Mouse (Mus musculus) adrenal gland, postnatal 36 days (tissue): Measurements from ENCODE around the gene Npc1l1. TPM values are rescaled to one million over a fixed set of nuclear protein-coding genes. Genes with fewer than 3 reads are reported as not detected.
"Not testable (repeated sequence)": the region's sequence is repeated elsewhere in the genome, so short reads cannot be mapped to it uniquely, and the experiment has no call there.

ENCODE experiments used
- DNase-seq, 2 experiments: peaks; one replicate each; pipeline ENCODE4 v3.0.0; 2021; ENCODE audit warnings: mixed read lengths in 1 of 2
- long read RNA-seq, 2 experiments: library from polyadenylated mRNA; stranded (forward); transcript quantifications; one replicate each; pipeline ENCODE4 v2.0.0; 2021; ENCODE audit warnings: borderline sequencing depth in 2 of 2
- total RNA-seq, 2 experiments: library from RNA; stranded (reverse); gene quantifications; 2 replicates each; pipeline ENCODE4 v1.2.3; 2021

The Npc1l1 gene
- under 1 TPM; 0.07 TPM for total RNA-seq
- long read RNA-seq, experiment 1: 0 reads
- long read RNA-seq, experiment 2: 0 reads

DNA sequence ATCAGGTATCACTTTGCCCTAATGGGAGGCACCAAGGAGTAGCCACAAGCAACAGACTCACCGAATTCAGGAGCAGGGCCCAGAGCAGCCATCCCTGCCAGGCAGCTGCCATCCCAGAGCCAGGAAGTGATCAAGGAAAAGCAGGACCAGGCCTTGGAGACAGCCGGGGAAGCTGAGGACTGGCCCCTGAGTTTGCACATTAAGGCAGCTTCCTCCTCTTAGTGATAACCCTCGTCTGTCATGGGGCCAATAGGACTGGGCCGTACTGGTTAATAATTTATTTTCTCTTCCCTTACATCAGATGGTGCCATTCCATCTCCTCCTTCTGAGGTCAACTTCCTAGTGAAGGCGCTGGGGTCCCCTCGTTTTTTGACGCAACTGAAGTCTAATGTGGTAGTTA, at the start of gene Npc1l1:
TSS of gene Npc1l1 (minus strand) at position 132 of the 400 bp plus-strand sequence.
- no peak for DNase-seq

DNA sequence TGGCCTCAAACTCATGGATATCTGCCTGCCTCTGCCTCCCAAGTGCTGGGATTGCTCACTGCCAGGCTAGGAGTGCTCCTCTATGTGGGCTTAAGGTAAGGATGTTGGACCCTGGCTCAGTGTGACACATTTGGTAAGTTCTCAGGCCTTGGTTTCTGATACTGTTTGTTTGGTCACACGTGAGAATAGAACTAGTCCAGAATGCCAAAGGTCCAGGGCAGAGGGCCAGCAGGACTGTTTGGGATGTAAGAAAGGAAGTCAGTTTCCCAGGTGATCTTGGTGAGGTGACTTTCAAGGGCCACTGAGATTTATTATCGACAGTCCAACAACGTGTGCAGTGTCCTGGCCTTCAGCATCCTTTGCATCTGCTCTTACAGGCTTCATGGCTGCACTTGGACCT, 46.5 kb upstream of the Npc1l1 start:
- no peak for DNase-seq

DNA sequence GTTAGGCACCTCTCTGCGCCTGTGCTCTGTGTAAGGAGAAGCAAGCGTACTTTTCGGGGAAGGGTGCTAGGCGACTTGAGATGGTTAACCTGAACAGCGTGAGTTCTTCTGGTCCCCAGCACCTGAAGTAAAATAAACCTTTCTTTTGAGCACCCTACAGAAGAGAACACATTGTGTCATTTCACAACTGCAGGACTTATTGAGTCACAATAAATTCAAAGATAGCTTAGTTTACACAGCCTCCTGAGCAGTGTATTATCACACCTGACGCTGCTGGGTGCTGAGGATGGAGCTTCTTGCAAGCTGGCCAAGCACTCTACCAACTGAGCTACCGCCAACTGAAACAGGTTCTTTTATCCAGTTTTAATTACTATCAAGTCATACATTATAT, 45.1 kb upstream of the Npc1l1 start:
- DNase-seq: no peak

DNA sequence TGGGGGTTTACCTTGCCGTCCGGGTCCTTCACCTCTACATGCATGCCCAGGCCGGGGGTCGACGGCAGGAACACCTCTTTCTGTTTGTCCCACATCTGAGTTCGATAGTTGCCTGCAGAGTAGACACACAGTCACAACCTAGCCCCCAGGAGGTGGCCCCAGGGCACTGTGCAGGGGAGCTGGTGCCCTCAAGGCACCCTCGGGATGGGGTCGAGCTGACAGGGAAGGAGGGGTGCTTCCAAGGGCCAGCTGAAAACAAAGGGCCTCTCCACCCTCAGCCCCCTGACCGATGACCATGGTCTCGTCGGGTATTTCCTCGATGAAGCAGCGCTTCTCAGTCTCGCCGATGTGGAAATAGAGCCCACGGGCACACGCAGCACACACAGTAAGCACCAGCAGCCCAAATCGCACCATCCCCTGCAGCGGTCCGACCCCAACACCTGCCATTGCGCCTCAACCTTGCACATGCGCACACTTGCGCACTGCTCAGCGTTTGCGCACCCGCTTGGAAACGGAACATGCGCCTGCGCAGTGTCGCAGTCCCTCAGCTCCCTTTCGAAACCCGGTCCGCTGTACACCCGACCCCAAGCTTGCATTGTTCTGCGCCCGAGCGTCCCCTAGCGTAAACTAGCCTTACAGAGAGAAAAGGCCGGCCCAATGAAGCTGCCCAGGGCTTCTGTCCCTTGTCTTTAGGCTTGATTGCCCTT, 44.6 kb upstream of the Npc1l1 start, which contains the start of gene Tmed4:
TSS of gene Tmed4 (minus strand) at position 484 of the 707 bp plus-strand sequence.
- DNase-seq: peak; percentile 99

DNA sequence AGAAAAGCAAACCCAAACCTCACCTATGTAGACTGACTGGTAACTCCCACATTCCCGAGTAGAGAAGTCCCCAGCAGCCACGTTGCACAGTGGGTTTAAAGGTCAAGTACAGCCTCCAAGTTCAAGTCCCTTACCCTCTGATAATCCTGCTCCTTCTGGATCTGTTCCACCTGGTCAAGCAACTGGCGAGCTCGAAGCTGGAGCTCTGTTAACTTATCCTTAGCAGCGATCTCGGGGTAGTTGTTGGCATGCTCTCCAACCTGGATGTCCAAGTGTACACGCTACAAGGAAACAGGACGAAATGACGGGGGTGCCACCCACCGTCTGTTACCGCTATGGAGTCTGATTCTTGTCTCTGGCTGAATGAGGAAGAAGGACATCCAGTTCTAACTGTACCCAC, 43.7 kb upstream of the Npc1l1 start:
- no peak for DNase-seq

DNA sequence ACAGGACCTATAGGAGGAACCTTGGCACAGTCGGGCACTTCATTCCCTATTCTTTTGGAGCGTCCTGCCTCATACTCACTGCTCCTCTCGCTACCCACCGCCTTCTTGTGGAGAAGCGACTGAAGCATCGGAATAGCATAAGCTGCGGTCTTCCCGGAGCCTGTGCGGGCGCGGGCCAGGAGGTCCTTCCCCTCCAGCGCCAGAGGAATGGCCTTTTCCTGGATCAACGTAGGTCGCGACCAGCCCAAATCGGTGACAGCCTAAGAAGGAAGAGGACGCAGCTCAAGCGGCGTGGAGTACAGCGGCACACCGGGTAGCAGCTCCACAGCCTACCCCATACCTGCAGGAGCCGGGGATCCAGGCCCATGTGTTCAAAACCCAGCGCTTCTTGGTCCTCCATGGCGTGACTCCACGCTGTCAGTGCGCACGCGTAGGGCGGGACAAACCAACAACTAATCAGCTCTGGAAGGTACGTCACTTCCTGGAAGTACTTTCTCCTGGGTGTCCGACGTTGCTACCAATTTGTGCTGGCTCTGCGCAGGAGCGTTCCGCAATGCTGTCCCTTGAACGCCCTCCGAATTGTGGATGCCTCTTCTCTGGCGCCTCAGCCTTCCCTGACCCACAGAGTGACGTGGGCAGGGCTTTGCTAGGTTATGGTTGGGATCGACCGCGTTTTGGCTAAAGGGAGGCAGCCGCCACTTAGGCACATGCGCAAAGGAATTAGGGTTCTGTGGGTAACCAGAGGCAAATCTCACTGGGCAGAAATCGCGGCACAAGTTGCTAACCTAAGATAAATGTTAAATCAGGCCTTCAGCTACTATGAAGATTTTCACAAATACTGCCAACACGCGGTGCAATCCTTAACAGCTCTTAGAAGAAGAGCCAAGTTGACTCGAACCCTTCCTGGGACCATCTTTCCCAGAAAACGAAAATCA, 37.6 kb upstream of the Npc1l1 start, which contains the start of gene Ddx56:
TSS of gene Ddx56 (minus strand) at position 453 of the 935 bp plus-strand sequence.
- DNase-seq: peak; percentile 93

DNA sequence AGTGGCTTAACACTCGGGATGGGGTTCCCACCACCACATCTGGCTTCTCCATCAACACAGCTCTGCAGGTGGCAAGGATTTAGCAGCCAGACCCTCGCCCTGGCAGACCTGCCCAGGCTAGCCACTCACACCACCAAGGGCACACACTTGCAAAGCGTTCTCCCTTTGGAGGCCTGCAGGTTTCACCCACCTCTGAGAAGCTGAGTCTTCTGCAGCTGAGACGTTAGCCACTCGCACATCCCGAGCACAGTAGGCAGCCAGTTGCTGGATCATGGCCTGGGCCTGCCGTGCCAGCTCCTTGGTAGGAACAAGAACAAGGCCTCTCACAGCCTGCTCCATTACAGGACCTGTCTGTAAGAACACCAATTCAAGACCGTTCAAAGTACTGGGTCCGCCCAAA, 36.7 kb upstream of the Npc1l1 start:
- no peak for DNase-seq

DNA sequence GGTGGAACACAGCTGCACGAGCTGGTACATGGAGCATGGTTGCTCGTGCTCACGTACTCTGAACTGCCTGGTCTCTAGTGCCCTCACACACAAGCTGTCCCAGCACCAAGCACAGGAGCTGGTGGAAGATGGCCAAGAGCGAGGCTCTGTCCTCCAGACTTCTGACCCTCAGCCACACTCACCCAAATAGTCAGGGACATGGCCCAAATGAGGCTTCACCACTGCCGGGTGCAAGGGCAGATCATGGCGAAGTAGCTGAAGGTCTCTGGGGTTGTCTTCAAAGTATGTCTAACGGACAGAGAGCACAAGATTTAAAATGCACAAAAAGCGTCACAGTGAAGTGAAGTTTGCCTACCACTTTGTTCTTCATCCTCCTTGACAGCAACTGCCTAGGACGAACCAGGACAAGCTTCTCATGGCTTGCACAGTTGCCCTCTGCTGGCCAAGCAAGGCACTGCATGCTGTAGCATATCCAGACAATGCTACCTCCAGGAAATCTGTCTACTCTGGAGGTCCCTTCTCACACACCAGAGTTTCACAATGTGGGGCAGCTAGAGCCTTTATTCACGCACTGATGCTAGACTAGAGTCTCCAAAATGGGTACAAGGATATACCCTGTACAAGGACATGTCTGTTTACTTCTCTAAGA, 31.6 kb upstream of the Npc1l1 start:
- peak; percentile 72 to 76 for DNase-seq

DNA sequence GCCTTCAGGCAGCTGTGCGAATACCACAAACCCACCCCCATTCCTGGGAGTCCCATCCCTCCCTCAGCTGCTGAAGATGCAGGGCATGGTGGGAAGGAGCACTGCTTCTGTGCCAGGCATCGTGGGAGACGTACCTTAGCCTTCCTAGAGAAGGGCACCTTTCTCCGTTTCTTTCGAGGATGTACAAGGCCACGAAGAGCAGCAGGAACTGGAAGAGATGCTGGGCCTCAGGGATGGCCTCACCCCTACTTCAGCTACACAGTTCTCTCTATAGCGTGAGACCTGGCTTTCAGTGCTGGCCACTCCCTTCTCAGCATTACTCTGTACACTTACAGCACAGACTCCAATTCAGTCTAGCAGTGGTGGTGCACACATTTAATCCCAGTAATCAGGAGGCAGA, 29.5 kb upstream of the Npc1l1 start:
- no peak for DNase-seq

DNA sequence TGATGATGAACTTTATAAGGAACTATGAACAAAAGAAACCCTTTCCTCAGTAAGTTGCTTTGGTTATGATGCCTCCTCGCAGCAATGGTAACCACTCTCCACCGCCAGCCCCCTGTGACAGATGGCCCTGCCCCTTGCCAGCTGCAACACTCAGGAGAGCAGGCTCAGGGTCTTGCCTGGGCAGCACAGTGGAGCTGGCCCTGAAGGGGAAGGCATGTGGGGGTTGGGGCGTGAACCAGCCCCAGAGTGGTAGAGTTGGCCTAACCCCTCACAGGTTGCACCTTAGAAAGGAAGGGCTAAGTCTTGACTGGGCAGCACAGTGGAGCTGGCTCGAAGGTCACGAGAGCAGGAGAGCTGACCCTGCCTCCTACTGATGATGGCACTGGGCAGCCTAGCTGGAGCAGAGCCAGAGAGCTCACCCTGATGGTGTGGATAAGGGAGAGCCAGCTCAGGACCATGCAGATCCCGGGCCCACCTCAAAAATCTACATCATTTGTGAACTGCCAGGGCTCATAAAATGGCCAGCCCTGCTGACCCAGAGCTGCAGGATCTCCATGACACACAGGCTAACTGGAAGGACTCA, 26.6 kb upstream of the Npc1l1 start:
- DNase-seq: peak; percentile 44 to 55

DNA sequence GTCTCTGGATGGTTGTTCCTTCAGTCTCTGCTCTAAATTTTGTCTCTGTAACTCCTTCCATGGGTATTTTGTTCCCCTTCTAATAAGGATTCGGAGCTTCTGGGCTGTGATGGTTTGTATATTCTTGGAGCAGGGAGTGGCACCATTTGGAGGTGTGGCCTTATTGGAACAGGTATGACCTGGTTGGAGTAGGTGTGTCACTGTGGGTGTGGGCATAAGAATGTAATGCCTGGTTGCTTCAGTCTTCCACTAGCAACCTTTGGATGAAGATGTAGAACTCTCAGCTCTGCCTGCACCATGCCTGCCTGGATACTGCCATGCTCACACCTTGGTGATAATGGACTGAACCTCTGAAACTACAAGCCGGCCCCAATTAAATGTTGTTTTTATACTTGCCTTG, 24.7 kb upstream of the Npc1l1 start:
- DNase-seq: not testable (repeated sequence)

DNA sequence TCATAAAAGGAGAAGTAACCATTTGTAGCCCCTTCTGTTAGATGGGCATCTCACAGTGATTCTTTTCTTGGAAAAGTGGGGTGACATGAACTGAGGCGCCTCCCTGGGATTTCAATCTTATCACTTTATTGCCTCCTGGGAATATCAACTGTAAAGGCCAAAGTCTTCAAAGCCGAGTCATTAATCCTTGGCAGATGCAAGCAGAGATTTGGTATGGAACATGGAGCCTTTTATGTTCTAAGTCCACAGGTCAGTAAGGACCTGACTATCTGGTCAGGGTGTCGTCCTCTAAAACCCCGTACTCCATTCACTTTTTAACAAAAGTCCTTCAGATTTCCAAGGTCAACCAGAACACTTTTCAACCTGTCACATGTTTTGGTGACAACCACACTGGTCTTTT, 22.9 kb upstream of the Npc1l1 start:
- DNase-seq: no peak

DNA sequence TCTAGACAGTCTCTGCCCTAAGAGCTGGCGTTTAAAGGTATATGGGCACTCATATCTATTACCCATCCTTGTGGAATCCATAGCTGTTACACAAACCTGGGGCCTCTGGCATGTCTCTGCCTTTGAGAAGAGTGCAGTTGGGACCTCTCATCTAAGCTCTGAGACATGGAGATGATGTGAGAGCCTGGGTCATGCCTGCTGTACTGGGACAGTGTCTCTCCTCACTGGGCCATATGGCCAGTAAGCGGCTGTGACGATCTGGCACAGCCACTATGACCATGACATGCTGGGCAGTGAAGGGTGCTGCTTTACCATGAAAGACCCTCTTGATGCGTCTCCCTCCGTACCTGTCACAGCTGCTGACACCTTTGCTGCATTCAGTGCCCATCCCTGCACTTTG, 22.3 kb upstream of the Npc1l1 start:
- DNase-seq: no peak

DNA sequence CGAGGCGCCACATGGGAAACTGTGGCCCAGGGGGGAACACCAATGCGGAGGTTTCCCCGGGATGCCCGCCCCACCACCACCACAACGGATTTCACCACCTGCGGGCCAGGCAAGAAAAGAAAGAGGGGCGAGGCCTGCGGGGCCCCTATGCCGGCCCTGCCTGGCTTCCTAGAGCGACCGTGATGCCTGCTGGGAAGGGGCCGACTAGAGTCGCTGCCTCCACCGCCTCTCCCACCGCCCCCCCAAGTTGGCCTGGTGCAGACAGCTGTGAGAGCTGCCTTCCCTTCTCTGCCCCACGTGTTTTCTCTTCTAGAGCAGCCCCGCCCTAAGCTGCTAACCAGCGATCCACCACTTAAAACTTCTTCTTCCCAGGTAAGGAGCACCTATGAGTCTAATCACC, 14.8 kb upstream of the Npc1l1 start:
- DNase-seq: no peak

DNA sequence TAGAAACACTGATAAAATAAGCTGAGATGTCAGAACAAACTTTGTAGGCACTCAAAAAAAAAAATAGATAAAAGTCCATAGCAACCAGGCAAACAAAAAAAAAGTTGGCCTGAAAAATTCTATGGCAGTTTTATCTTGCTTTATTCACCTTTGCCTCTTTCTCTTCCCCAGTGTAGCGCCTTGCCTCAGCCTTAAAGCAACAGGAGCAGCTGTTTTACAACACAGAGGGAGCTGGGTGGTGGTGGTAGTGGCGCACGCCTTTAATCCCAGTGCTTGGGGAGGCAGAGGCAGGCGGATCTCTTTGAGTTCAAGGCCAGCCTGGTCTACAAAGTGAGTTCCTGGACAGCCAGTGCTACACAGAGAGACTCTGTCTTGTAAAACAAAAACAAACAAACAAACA, 3.1 kb upstream of the Npc1l1 start:
- DNase-seq: no peak

DNA sequence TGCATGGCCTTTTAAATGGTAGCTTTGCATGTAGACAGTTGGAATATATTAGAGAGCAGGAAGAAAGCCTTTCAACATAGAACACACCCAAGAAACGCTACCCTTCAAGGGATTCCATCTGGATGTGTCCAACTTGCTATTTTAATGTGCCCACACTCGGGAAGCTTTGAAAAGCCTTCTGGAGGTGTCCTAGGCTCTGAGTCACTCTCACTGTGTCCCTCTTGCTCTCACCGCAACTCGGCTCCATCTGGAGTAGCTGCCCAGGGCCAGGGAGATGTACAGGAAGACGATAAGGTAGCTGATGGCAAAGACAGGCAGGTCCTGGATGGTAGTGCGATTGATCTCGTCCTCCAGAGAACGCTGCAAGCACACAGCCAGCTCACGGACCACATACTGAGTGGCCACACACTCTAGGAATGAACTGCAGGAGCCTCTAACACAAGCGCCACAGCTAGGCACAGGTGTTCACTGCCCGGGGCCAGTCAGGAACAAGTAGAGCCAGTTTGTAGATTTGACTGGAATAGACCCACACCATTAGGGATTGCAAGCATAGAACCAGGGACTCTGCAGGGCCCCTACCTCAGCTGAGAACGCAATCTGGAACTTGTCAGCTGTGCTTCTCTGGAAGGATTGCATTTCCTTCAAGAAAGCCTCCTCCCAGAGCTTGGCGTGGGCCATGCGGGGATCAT, 5.3 kb downstream of the Npc1l1 start:
- no peak for DNase-seq

DNA sequence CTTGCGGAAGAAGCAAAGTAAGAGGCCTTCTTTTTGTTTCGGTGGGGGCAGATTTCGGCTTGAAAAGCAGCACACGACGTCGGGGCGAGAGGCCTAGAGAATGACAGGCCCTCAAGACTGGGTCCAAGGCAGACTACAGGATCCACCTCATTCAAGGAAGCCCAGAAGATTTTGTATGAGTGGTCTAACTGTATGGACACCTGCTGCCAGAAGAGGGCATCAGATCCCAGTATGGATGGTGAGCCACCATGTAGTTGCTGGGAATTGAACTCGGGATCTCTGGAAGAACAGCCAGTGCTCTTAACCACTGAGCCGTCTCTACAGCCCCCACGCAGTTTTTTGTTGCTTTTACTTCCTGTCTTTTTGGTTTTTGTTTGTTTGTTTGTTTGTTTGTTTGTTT, 7.8 kb downstream of the Npc1l1 start:
- no peak for DNase-seq

DNA sequence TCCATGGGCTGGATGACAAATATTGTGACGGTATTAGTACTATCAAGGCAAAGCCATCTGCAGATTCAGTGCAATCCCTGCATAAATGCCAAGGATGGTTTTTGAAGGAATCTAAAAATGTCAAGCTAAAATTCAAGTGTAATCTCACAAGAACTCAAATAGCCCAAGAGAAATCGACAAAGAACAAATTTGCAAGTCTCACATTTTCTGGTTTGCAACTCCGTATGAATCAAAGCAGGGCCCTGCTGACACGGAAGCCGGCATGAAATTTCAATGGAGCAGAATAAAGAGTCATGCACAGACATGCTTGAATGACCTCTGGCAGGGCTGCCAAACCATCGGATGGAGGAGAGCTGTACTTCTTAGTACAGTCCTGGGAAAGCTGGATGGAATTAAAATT, 10.0 kb downstream of the Npc1l1 start:
- no peak for DNase-seq

DNA sequence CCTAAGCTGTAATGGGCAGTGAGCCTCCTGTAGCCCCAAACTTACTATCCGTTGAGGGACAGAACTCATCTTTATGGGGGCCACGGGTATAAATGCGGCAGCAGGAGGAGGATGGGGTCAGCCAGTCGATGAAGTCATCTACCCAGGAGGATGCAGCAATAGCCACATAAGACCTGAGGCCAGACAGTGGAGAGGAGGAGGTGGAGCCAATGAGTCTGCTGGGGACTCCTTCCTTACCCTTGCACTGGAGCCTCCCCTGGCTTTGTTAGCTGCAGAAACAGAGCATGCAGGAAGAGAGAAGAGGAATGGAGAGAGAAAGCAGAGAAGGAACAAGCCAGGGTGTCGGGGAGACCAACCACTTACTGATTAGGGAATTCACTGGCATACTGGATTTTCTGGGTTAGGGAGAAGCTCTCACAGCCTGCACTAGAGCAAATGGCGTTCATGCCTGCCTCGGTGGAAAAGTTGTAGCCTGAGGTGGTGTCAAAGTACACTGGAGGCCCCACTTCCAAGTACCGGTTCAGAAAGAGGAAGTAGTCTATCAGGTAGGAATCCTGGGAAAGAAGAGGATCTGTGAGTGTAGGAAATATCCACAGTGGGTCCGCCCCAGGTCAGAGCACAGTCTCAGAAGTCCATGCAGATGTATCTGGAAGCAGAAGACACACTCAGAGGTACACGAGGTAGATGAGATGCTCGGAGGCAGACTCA, 11.6 kb downstream of the Npc1l1 start:
- DNase-seq: no peak

DNA sequence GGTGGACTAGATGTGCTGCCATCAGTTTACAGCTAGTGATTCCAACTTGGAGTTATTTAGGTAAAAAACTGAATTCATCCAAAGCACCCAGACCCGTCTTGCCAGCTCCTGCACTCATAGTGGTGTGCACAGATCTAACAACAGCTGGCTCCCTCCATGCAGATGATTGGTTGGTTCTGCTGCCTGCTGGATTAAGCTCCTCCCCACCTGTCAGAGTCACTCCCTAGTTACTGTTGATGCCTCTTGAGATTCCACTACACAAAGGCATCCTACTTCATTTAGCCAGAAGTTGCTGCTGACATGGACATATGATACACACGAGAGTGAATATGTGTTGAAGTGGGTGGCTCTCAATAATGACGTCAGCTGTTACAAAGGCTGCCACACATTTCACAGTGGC, 13.1 kb downstream of the Npc1l1 start:
- DNase-seq: no peak

DNA sequence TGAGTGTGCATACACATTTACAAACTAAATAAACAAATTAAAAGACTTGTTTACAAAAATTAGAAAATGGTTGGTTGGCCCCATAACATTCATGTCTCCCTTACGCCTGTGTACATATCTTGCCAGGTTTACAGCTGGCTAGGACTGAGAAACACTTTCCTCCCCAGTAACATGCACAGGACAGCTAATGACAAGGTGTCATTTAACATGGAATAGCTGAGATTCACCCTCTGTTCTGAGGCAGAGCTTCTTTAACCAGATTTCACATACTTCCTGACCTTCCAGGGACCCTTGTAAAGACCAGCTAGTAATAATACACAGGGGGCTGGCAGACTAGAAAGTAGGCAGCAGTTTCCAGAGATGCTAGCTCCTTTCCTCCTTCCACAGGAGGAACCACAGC, 21.8 kb downstream of the Npc1l1 start:
- DNase-seq: no peak
